Mouse (Mus musculus) bone marrow, adult 2 months (tissue): ENCODE measurements at regions not wholly inside any gene's neighbourhood (a gene's known extent, or its start where the extent isn't known, plus 50 kb on each side); places are given as distances from the start of the nearest gene placed in this dataset.

Experiments used
- CTCF ChIP-seq: fragments of 200-500 bp; IDR thresholded peaks from 2 replicates; pipeline ENCODE4 v1.5.1; 2011; ENCODE audit warnings: low read length, control low read depth; ENCODE audit not compliant: control insufficient read depth, insufficient read depth
- POLR2A ChIP-seq: fragments of 200-500 bp; IDR thresholded peaks from 2 replicates; pipeline ENCODE4 v1.6.1; 2011; ENCODE audit warnings: low read depth, mild to moderate bottlenecking, control low read depth, low read length, borderline replicate concordance; ENCODE audit not compliant: control insufficient read depth

DNA sequence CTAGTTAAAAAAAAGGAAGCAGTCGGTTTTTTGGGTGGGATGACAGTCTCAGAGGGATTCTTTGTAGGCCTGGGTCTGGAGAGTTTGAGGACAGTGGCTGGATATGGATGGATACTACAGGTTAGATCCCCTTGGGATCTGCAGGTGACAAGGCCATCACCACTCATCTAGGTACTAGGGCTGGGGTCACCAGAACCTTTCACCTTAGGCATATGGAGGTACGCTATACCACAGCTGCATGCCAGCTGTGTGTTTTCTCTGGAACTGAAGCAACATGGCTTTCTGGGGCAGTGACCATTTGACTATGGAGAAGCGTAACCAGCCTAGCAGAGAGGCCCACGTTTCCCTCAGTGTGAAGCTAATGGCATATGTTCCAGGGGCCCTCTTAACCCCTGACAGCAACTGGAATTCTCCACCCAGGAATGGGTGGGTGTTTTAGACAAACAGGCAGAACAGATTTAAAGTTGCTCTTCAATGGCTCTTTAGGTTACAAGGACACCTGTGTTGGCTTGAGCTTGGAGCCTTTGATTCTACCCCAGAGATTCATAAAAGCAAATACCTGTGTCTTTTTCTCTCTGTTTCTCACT, 118.8 kb downstream of the Ndfip2 start:
- TF ChIP-seq CTCF (no peak), POLR2A (no peak)
